Comparison of ENCODE assay signal across 16 mouse cellular contexts in the genomic region with DNA sequence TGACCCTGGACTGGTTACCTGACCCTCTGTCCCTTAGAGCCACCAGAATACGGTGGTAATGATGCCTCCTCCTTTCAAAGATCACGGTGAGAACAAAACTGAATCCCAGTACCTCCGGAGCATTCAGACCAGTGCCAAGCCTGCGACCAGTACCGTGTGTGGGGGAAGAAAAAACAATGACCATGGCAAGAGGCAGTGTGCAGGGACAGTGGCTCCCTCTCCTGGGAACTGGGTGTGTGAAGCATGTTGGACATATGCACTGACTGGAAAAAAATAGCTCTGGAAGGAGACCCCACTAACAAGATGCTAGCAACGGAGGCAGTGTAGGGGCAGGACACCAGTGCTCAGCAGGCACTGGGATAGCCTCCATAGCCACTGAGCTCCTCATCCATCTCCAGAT.
DNase-seq lines count a peak whose midpoint lies in the region; ATAC-seq and TF ChIP-seq lines count a peak whose summit lies in the region.
"Had no signal": no experiment of that assay in that cellular context is flagged by ENCODE, and none has a peak within 500 bp of the region (broad histone marks: within the 10 kb centered on the region; RNA-seq: fewer than 3 reads in every experiment).

No protein-coding gene starts in this region.

- no peaks in the 10 kb centered on the region for H3K4me1 ChIP-seq in heart, adult 2 months (ENCODE audit: control insufficient read depth, insufficient read depth, low read length)
- peaks cover 21% of the 10 kb centered on the region; the same call in 1 of the 2 replicates for H3K4me1 ChIP-seq in midbrain, embryonic 14.5 days (ENCODE audit: control insufficient read depth, insufficient read depth, low read length)
- peaks cover 9% of the 10 kb centered on the region for H3K4me1 ChIP-seq in midbrain, embryonic 11.5 days (ENCODE audit: control insufficient read depth, insufficient read depth, low read length)
- H3K4me1 ChIP-seq: embryonic facial prominence, embryonic 13.5 days had no signal

- no peaks in the 10 kb centered on the region for H3K9me3 ChIP-seq in midbrain, embryonic 14.5 days (ENCODE audit: control insufficient read depth, low read length)
- no peaks in the 10 kb centered on the region for H3K9me3 ChIP-seq in midbrain, embryonic 11.5 days (ENCODE audit: control insufficient read depth, low read length)
- H3K9me3 ChIP-seq: embryonic facial prominence, embryonic 13.5 days; stomach, embryonic 15.5 days had no signal

- no peaks in the 10 kb centered on the region for H3K79me2 ChIP-seq in heart, adult 2 months (replicated peaks; ENCODE audit: control insufficient read depth, insufficient read depth, low read length)

- ATAC-seq in cerebellum, adult (ENCODE audit: insufficient number of reproducible peaks, low FRiP score, low TSS enrichment) = peak; percentile 40; the same call in 1 of the 2 replicates
- ATAC-seq in midbrain, embryonic 14.5 days (ENCODE audit: low FRiP score, low TSS enrichment) = no peak
- ATAC-seq in midbrain, embryonic 11.5 days (ENCODE audit: low FRiP score) = no peak

- no peak overlapping the region for H3K4me3 ChIP-seq in heart, adult 2 months
- H3K4me3 ChIP-seq in midbrain, embryonic 14.5 days (replicated peaks; ENCODE audit: low read depth, low read length) = no peak overlapping the region
- H3K4me3 ChIP-seq in midbrain, embryonic 11.5 days (ENCODE audit: low read depth, low read length) = no peak overlapping the region
- H3K4me3 ChIP-seq: embryonic facial prominence, embryonic 13.5 days; stomach, embryonic 15.5 days had no signal

- TF ChIP-seq CTCF in heart, adult 2 months (IDR thresholded peaks at IDR 0.05) = peak; percentile 19; the same call in 1 of the 2 replicates

- intact Hi-C loops in heart, adult 2 months (cut with DNase I) = loop anchor here (10.0 kb wide), 1 partner anchor 75 kb away; no protein-coding TSS in a partner anchor

- no peaks in the 10 kb centered on the region for H3K36me3 ChIP-seq in heart, adult 2 months (ENCODE audit: control insufficient read depth, insufficient read depth, low read length)
- peaks cover 14% of the 10 kb centered on the region for H3K36me3 ChIP-seq in midbrain, embryonic 14.5 days (ENCODE audit: control insufficient read depth, insufficient read depth, low read length)
- no peaks in the 10 kb centered on the region for H3K36me3 ChIP-seq in midbrain, embryonic 11.5 days (ENCODE audit: control insufficient read depth, insufficient read depth, low read length)
- H3K36me3 ChIP-seq: embryonic facial prominence, embryonic 13.5 days; stomach, embryonic 15.5 days had no signal

- no peak overlapping the region for H3K4me2 ChIP-seq in midbrain, embryonic 14.5 days (ENCODE audit: low read length)
- H3K4me2 ChIP-seq in midbrain, embryonic 11.5 days = no peak overlapping the region
- H3K4me2 ChIP-seq: embryonic facial prominence, embryonic 13.5 days; heart, embryonic 11.5 days; stomach, embryonic 15.5 days had no signal

- TF ChIP-seq EP300 in heart, adult 2 months (IDR thresholded peaks at IDR 0.05; ENCODE audit: insufficient read depth, low read depth, low read length) = no peak

- H3K27me3 ChIP-seq in heart, adult 2 months (ENCODE audit: control insufficient read depth, insufficient read depth, low read length) = no peaks in the 10 kb centered on the region
- no peaks in the 10 kb centered on the region for H3K27me3 ChIP-seq in midbrain, embryonic 14.5 days (ENCODE audit: control insufficient read depth, insufficient read depth, low read length)
- no peaks in the 10 kb centered on the region for H3K27me3 ChIP-seq in midbrain, embryonic 11.5 days (ENCODE audit: control insufficient read depth, insufficient read depth, low read length)
- H3K27me3 ChIP-seq: embryonic facial prominence, embryonic 13.5 days; stomach, embryonic 15.5 days had no signal

- no peak for TF ChIP-seq POLR2A in heart, adult 2 months (IDR thresholded peaks at IDR 0.05; ENCODE audit: insufficient read depth, low read depth, low read length)

- no peak overlapping the region for H3K9ac ChIP-seq in heart, adult 2 months (ENCODE audit: low read depth, low read length)
- no peak overlapping the region for H3K9ac ChIP-seq in midbrain, embryonic 14.5 days (replicated peaks; ENCODE audit: low read length)
- no peak overlapping the region for H3K9ac ChIP-seq in midbrain, embryonic 11.5 days (ENCODE audit: low read length)
- H3K9ac ChIP-seq: embryonic facial prominence, embryonic 13.5 days; liver, embryonic 14.5 days; stomach, embryonic 15.5 days had no signal

- 45% methylated on average over 6 of the region's 6 CpGs for WGBS in heart, adult 2 months
- 61% methylated on average over 6 of the region's 6 CpGs for WGBS in midbrain, embryonic 14.5 days
- 76% methylated on average over 6 of the region's 6 CpGs for WGBS in midbrain, embryonic 11.5 days

- no peak for DNase-seq in cerebellum, adult 11-12 months
- no peak for DNase-seq in heart, adult 2 months
- no peak for DNase-seq in heart, adult 8-10 months (ENCODE audit: low spot score)
- DNase-seq in midbrain, embryonic 14.5 days = no peak
- no peak for DNase-seq in midbrain, embryonic 11.5 days (ENCODE audit: low spot score, missing footprints)
- no peak for DNase-seq in thymus, postnatal 25 days
- no peak for DNase-seq in embryo, embryonic 10.5 days (ENCODE audit: low spot score)
- DNase-seq: gastrocnemius, postnatal 14 days; kidney, postnatal 10 days; lung, postnatal 14 days; thymus, postnatal 14 days had no signal

- H3K27ac ChIP-seq in heart, adult 2 months = no peak overlapping the region
- H3K27ac ChIP-seq in midbrain, embryonic 14.5 days (replicated peaks; ENCODE audit: low read depth, low read length) = peak overlapping the region; percentile 26; the same call in 1 of the 2 replicates
- H3K27ac ChIP-seq in midbrain, embryonic 11.5 days (ENCODE audit: low read depth, low read length) = no peak overlapping the region
- H3K27ac ChIP-seq: embryonic facial prominence, embryonic 13.5 days; liver, embryonic 14.5 days; stomach, embryonic 15.5 days had no signal
